Mouse (Mus musculus): ENCODE data around the gene Ankrd24. TPM values are rescaled to one million over a fixed set of nuclear protein-coding genes. Genes with fewer than 3 reads are reported as not detected.

The Ankrd24 gene
- polyA plus RNA-seq (2014; fragmentation: Illumina TruSeq; extraction: RNeasy Lipid Tissue Mini Kit (QIAGEN cat#74804); ENCODE audit: low read depth, low replicate concordance): 2.0 TPM

GRCm38 (mm10) chr10:81628390-81628789 lies at the start of gene Ankrd24:
Gene Ankrd24, plus strand, starts transcription at chr10:81628540.

GRCm38 (mm10) chr10:81600738-81601203 lies 27.6 kb upstream of the Ankrd24 start, which contains the start of gene Tle6:
Gene Tle6, minus strand, starts transcription at chr10:81601073.

GRCm38 (mm10) chr10:81605974-81606751 lies 22.2 kb upstream of the Ankrd24 start, which contains the start of gene BC025920:
Gene BC025920, plus strand, starts transcription at chr10:81606270.

GRCm38 (mm10) chr10:81626994-81627835 lies 1.1 kb upstream of the Ankrd24 start, which contains the start of gene Sirt6:
Gene Sirt6, minus strand, starts transcription at chr10:81627797.

GRCm38 (mm10) chr10:81648803-81649775 lies 20.7 kb downstream of the Ankrd24 start, which contains the start of gene Gm10778:
Gene Gm10778, plus strand, starts transcription at chr10:81649059.

Other genes starting within 250 kb of the Ankrd24 start
- gene Dohh, start 244.1 kb upstream of the Ankrd24 start, polyA plus RNA-seq (2014; fragmentation: Illumina TruSeq; extraction: RNeasy Lipid Tissue Mini Kit (QIAGEN cat#74804); ENCODE audit: low read depth, low replicate concordance): not detected
- not detected for gene Gm48551, start 244.1 kb upstream of the Ankrd24 start, polyA plus RNA-seq (2014; fragmentation: Illumina TruSeq; extraction: RNeasy Lipid Tissue Mini Kit (QIAGEN cat#74804); ENCODE audit: low read depth, low replicate concordance)
- gene Gm48552, start 239.5 kb upstream of the Ankrd24 start, polyA plus RNA-seq (2014; fragmentation: Illumina TruSeq; extraction: RNeasy Lipid Tissue Mini Kit (QIAGEN cat#74804); ENCODE audit: low read depth, low replicate concordance): not detected
- 25.1 TPM for gene Smim24, start 235.5 kb upstream of the Ankrd24 start, polyA plus RNA-seq (2014; fragmentation: Illumina TruSeq; extraction: RNeasy Lipid Tissue Mini Kit (QIAGEN cat#74804); ENCODE audit: low read depth, low replicate concordance)
- 11.8 TPM for gene Nfic, start 172.9 kb upstream of the Ankrd24 start, polyA plus RNA-seq (2014; fragmentation: Illumina TruSeq; extraction: RNeasy Lipid Tissue Mini Kit (QIAGEN cat#74804); ENCODE audit: low read depth, low replicate concordance)
- gene Celf5, start 145.8 kb upstream of the Ankrd24 start, polyA plus RNA-seq (2014; fragmentation: Illumina TruSeq; extraction: RNeasy Lipid Tissue Mini Kit (QIAGEN cat#74804); ENCODE audit: low read depth, low replicate concordance): not detected
- gene Ncln, start 132.1 kb upstream of the Ankrd24 start, polyA plus RNA-seq (2014; fragmentation: Illumina TruSeq; extraction: RNeasy Lipid Tissue Mini Kit (QIAGEN cat#74804); ENCODE audit: low read depth, low replicate concordance): 0.53 TPM
- not detected for gene S1pr4, start 128.4 kb upstream of the Ankrd24 start, polyA plus RNA-seq (2014; fragmentation: Illumina TruSeq; extraction: RNeasy Lipid Tissue Mini Kit (QIAGEN cat#74804); ENCODE audit: low read depth, low replicate concordance)
- gene Gna15, start 104.3 kb upstream of the Ankrd24 start, polyA plus RNA-seq (2014; fragmentation: Illumina TruSeq; extraction: RNeasy Lipid Tissue Mini Kit (QIAGEN cat#74804); ENCODE audit: low read depth, low replicate concordance): not detected
- 2.5 TPM for gene Gna11, start 83.3 kb upstream of the Ankrd24 start, polyA plus RNA-seq (2014; fragmentation: Illumina TruSeq; extraction: RNeasy Lipid Tissue Mini Kit (QIAGEN cat#74804); ENCODE audit: low read depth, low replicate concordance)
- 18.4 TPM for gene Aes, start 69.1 kb upstream of the Ankrd24 start, polyA plus RNA-seq (2014; fragmentation: Illumina TruSeq; extraction: RNeasy Lipid Tissue Mini Kit (QIAGEN cat#74804); ENCODE audit: low read depth, low replicate concordance)
- 6.3 TPM for gene Tle2, start 54.0 kb upstream of the Ankrd24 start, polyA plus RNA-seq (2014; fragmentation: Illumina TruSeq; extraction: RNeasy Lipid Tissue Mini Kit (QIAGEN cat#74804); ENCODE audit: low read depth, low replicate concordance)
- 0.73 TPM for gene Tle6, start 27.5 kb upstream of the Ankrd24 start, polyA plus RNA-seq (2014; fragmentation: Illumina TruSeq; extraction: RNeasy Lipid Tissue Mini Kit (QIAGEN cat#74804); ENCODE audit: low read depth, low replicate concordance)
- gene BC025920, start 22.3 kb upstream of the Ankrd24 start, polyA plus RNA-seq (2014; fragmentation: Illumina TruSeq; extraction: RNeasy Lipid Tissue Mini Kit (QIAGEN cat#74804); ENCODE audit: low read depth, low replicate concordance): 2.3 TPM
- gene Sirt6, start 743 bp upstream of the Ankrd24 start, polyA plus RNA-seq (2014; fragmentation: Illumina TruSeq; extraction: RNeasy Lipid Tissue Mini Kit (QIAGEN cat#74804); ENCODE audit: low read depth, low replicate concordance): not detected
- gene Gm10778, start 20.5 kb downstream of the Ankrd24 start, polyA plus RNA-seq (2014; fragmentation: Illumina TruSeq; extraction: RNeasy Lipid Tissue Mini Kit (QIAGEN cat#74804); ENCODE audit: low read depth, low replicate concordance): 13.7 TPM
- gene Zfp433, start 76.3 kb downstream of the Ankrd24 start, polyA plus RNA-seq (2014; fragmentation: Illumina TruSeq; extraction: RNeasy Lipid Tissue Mini Kit (QIAGEN cat#74804); ENCODE audit: low read depth, low replicate concordance): 19.9 TPM
- 13.5 TPM for gene Gm3055, start 142.6 kb downstream of the Ankrd24 start, polyA plus RNA-seq (2014; fragmentation: Illumina TruSeq; extraction: RNeasy Lipid Tissue Mini Kit (QIAGEN cat#74804); ENCODE audit: low read depth, low replicate concordance)
- 4.2 TPM for gene Gm4767, start 183.6 kb downstream of the Ankrd24 start, polyA plus RNA-seq (2014; fragmentation: Illumina TruSeq; extraction: RNeasy Lipid Tissue Mini Kit (QIAGEN cat#74804); ENCODE audit: low read depth, low replicate concordance)
- 9.0 TPM for gene Gm32687, start 235.4 kb downstream of the Ankrd24 start, polyA plus RNA-seq (2014; fragmentation: Illumina TruSeq; extraction: RNeasy Lipid Tissue Mini Kit (QIAGEN cat#74804); ENCODE audit: low read depth, low replicate concordance)